Mouse (Mus musculus) skeletal muscle tissue, adult 2 months (tissue): Measurements from ENCODE around the gene Snph.

ENCODE experiments used
- DNase-seq: peaks from one replicate; pipeline ENCODE4 v3.0.0-alpha.2; 2012; ENCODE audit warnings: low read depth, low spot score

Snph gene

GRCm38 (mm10) chr2:151602106-151602505 lies 30.3 kb downstream of the Snph start:
- DNase-seq, result no peak

GRCm38 (mm10) chr2:151598068-151598467 lies 34.3 kb downstream of the Snph start:
- DNase-seq, result no peak

- DNase-seq, result no peak
Observed at GRCm38 (mm10) chr2:151587306-151587705, 45.1 kb downstream of the Snph start.

DNA sequence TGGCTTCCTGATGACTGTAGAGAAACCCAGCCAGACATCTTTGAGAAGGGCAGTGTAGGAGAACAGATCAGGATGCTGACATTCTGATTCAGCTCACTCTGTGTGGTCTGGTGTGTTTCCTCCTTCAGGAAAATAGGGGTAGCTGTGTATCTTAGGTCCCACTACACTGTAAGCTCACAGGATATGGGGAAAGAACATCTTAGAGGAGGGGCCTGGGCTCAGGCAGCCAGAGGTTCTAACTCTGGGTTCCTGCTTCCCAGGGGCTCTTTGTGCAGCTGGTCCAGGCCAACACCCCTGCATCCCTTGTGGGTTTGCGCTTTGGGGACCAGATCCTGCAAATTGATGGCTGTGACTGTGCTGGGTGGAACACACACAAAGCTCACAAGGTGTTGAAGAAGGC lies 45.6 kb downstream of the Snph start:
- DNase-seq, result no peak

GRCm38 (mm10) chr2:151585934-151586333 lies 46.5 kb downstream of the Snph start:
- no peak for DNase-seq

- DNase-seq, result no peak
Observed at GRCm38 (mm10) chr2:151580945-151581344, 51.4 kb downstream of the Snph start.

GRCm38 (mm10) chr2:151579183-151579582 lies 53.2 kb downstream of the Snph start:
- no peak for DNase-seq

- peak; percentile 92 for DNase-seq
Observed at GRCm38 (mm10) chr2:151575699-151576389, 56.5 kb downstream of the Snph start.

GRCm38 (mm10) chr2:151575119-151575698 lies 57.2 kb downstream of the Snph start:
- DNase-seq, result peak; percentile 14

DNA sequence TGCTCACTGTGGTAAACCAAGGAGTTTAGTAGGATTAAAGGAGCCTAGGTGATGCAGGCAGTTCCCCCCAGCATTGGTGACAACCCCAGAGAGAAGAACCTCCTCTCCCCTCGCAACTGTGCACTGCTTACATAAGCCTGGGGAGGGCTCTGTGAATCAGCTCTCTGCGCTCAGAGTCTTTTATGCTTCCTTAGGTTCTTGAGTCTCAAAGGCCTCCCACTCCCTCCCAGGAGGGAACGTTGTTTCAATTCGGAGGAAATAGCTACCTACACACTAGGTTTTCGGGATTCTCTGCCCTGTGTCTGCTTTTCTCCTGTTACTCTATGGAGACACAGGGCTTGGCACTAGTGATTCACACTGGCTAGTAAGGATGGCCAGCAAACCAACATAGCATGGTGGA lies 57.8 kb downstream of the Snph start:
- DNase-seq, result no peak

DNA sequence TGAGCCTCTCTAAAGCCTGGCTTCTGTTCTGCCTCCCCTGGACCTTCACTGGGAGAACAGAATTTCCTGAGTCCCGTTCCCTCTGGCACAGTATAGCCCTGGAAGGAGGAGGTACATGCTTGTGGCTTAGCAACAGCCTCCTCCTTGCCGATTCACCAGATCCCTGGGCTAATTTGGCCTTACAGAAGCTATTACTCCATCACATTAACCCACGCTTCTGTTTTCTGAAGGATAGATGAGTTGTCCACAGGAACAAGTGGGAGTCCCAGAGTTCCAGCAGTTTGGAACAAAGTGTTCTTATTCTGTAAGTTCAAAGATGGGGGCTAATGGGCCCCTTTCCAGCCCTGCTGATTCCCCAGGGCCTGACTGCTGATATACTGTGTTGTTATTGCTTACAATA lies 58.7 kb downstream of the Snph start:
- no peak for DNase-seq

DNA sequence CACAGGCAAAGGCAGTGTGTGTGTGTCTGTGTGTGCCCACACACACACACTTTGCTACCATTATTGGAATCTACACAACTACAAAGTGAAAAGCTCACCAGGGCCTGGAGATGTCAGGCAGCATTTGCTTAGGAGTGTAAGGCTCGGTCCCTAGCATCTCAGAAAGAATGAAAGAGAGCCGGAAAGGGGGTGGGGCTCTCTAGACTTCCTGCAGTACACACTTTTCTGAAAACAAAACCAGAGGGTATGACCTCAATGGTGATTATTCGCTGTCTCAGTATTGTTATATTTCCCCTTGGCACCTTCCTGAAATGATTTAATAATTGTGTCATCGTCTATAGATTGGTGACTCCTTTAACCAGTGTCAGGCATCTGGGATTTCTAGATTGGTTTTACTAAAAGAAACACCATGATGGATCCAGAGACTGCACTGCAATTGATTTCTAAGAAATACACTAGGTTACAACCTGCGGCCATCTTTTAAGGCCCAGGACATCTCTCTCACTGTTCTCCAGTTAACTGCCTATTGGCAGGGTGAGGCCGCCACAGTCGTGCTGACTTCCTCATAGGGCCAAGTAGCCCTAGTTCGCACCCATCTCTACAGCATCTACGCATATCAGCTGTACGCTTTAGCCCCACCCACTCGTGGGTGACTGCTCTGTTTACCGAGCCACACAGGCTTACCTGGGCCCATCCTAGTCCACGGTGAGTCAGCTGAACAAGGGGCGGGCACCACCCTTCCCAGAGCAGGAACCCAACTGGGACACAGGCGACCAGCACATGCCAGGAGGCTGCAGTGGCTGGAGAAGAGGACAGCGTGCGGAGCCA lies 60.3 kb downstream of the Snph start, which contains the start of gene Sdcbp2:
TSS of gene Sdcbp2 (plus strand) at position 750 of the 828 bp plus-strand sequence.
- no peak for DNase-seq

DNA sequence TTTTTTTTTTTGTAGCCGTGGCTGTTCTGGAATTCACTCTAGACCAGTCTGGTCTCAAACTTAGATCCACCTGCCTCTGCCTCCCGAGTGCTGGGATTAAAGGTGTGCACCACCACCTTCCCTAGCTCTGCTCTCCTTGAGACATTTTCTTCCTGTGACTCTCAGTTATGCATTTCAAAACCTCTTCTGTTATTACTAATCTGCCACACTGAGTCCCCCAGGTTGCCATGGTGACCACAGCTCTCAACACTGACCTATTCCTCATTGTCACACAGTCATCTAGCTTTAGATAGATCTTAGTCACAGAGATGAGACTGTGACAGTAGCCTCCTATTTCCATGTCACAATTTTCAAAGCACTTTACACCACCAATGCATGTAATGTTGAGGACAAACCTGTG lies 62.9 kb downstream of the Snph start:
- DNase-seq, result no peak

- no peak for DNase-seq
Observed at GRCm38 (mm10) chr2:151566856-151567255, 65.5 kb downstream of the Snph start.

DNA sequence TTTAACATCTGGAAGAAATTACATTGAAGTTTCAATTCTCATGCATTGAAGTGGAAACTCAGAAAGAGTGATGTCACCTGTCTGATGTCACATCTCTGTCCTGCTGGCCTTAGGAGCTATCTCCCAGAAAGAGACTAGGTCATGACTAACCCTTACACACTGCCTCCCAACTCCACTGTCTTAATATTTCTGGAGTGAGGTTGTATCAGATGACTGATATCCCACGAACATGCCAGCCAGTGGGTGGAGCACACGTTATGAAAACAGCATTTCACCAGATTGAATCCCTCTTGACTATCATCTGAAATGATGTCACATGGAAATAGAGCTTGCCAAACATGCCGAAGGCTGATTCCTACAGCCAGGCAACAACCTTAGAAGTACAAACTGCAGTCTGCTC lies 67.4 kb downstream of the Snph start:
- peak; percentile 51 for DNase-seq

DNA sequence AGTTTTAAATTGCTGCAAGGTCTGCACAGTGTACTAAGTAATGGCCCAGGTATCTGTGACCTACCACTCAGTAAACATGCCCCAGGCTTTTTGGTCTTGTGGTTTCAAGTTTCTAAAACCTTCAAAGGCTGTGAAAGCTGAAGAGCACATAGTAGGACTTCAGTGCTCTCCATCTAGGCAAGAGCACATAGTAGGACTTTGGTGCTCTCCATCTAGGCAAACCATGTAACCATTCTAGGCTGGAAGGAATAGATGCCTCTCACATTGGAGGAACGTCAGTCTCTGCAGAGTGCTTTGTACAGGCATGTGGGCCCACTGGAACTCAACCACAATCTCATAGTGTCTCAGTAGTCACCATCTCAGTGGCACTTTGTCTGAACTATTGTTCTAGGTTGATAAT lies 68.4 kb downstream of the Snph start:
- no peak for DNase-seq

GRCm38 (mm10) chr2:151562930-151563921 lies 69.2 kb downstream of the Snph start:
- no peak for DNase-seq

DNA sequence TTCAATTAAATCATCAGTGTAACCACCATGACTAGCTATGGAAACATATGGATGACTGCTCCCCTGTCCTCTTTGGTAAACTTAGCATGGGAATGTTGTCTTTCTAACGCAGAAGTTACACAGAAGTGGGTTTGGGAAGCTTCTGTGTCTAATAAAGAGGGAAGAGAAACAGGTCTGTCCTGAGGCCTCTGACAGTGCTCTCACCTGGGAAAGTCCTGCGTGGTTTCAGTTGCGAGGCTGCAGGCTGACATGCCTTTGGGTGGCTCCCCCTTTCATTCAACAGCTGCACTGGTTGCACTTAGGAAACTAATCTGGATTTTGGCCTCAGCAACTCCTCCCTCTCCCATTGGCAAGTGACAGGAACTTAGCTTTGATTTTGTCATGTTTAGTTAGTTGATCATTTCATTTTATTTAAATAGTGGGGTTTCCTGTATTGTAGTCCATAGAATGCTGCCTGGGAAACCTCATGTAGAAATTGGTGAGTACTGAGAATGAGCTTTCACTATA lies 82.7 kb downstream of the Snph start:
- DNase-seq, result no peak

DNA sequence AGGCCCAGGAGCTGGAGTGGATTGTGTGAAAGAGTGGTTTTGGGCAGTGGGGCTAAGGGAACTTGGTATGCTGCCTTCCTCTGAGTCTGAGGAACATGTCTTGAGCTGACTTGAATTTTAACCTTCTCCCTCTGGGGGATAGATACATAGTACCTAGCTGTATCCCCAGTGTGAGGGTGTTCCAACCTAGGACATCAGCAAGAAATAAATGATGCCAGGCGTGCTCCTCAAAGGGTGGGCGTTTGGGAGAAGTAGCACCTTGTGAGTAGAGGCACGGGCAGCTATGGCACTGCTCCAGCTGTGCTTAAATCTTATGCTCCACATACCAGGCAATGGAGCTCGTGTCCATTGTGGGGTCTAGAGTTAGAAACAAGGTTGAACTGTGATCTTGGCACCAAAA lies 85.8 kb downstream of the Snph start:
- DNase-seq, result no peak

DNA sequence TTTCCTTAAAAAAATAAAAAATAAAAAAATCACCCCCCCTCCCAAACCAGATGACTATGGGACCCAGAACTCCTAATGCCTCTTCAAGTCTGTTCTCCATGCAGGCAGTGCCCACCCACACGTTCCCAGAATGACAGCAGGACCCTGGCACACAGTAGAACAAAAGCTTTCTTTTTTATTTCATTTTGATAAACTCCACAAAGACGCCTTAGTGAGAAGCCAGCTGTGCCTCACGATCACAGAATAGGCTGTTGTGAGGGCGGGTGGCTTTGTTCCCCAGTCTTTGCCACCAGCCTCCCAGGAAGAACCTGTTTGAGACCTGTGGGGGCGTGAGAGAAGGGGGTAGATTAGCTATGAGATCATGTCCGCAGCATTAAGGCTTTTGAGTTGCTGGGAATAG lies 87.7 kb downstream of the Snph start:
- DNase-seq, result no peak
